Mouse (Mus musculus): Measurements from ENCODE around the gene Mndal. TPM values are rescaled to one million over a fixed set of nuclear protein-coding genes. Genes with fewer than 3 reads are reported as not detected.
"Not testable (repeated sequence)": the region's sequence is repeated elsewhere in the genome, so short reads cannot be mapped to it uniquely, and the experiment has no call there.

Mndal gene
- total RNA-seq (2015; ENCODE audit: low replicate concordance), result 54.8 and 103 TPM in 2 replicates
- total RNA-seq (2017; ENCODE audit: low replicate concordance), result 12.8 and 34.0 TPM in 2 replicates

GRCm38 (mm10) chr1:173941924-173942779 is at the start of gene Mndal, which contains the start of gene Ifi203:
Gene Mndal (minus strand): TSS chr1:173942491.
Gene Ifi203 (minus strand): TSS chr1:173942672.
- not testable (repeated sequence) for ATAC-seq (replicated peaks; ENCODE audit: low FRiP score, poor library complexity, severe bottlenecking)

GRCm38 (mm10) chr1:173982694-173983305 is 40.5 kb upstream of the Mndal start, which contains the start of gene Ifi202b:
Gene Ifi202b (minus strand): TSS chr1:173982744.
- 0 out of 2 replicates have a peak, but pooled peaks have one; percentile 20 for ATAC-seq (replicated peaks; ENCODE audit: low FRiP score, poor library complexity, severe bottlenecking)

- ATAC-seq (replicated peaks; ENCODE audit: low FRiP score, poor library complexity, severe bottlenecking), result not testable (repeated sequence)
Measured at GRCm38 (mm10) chr1:173981038-173981437, 38.7 kb upstream of the Mndal start.

- ATAC-seq (replicated peaks; ENCODE audit: low FRiP score, poor library complexity, severe bottlenecking), result no peak
Measured at GRCm38 (mm10) chr1:173977622-173978021, 35.3 kb upstream of the Mndal start.

- no peak for ATAC-seq (replicated peaks; ENCODE audit: low FRiP score, poor library complexity, severe bottlenecking)
Measured at GRCm38 (mm10) chr1:173973111-173973510, 30.8 kb upstream of the Mndal start.

GRCm38 (mm10) chr1:173961491-173961890 is 19.2 kb upstream of the Mndal start:
- ATAC-seq (replicated peaks; ENCODE audit: low FRiP score, poor library complexity, severe bottlenecking), result not testable (repeated sequence)

GRCm38 (mm10) chr1:173959998-173960397 is 17.7 kb upstream of the Mndal start:
- ATAC-seq (replicated peaks; ENCODE audit: low FRiP score, poor library complexity, severe bottlenecking), result not testable (repeated sequence)

- not testable (repeated sequence) for ATAC-seq (replicated peaks; ENCODE audit: low FRiP score, poor library complexity, severe bottlenecking)
Measured at GRCm38 (mm10) chr1:173955839-173956527, 13.7 kb upstream of the Mndal start.

GRCm38 (mm10) chr1:173955071-173955796 is 12.9 kb upstream of the Mndal start:
- ATAC-seq (replicated peaks; ENCODE audit: low FRiP score, poor library complexity, severe bottlenecking), result no peak

- ATAC-seq (replicated peaks; ENCODE audit: low FRiP score, poor library complexity, severe bottlenecking), result no peak
Measured at GRCm38 (mm10) chr1:173953563-173953962, 11.3 kb upstream of the Mndal start.

GRCm38 (mm10) chr1:173949044-173949443 is 6.8 kb upstream of the Mndal start:
- not testable (repeated sequence) for ATAC-seq (replicated peaks; ENCODE audit: low FRiP score, poor library complexity, severe bottlenecking)

GRCm38 (mm10) chr1:173942780-173943066 is 432 bp upstream of the Mndal start:
- not testable (repeated sequence) for ATAC-seq (replicated peaks; ENCODE audit: low FRiP score, poor library complexity, severe bottlenecking)

- ATAC-seq (replicated peaks; ENCODE audit: low FRiP score, poor library complexity, severe bottlenecking), result not testable (repeated sequence)
Measured at GRCm38 (mm10) chr1:173941522-173941921, 769 bp downstream of the Mndal start.

- ATAC-seq (replicated peaks; ENCODE audit: low FRiP score, poor library complexity, severe bottlenecking), result not testable (repeated sequence)
Measured at GRCm38 (mm10) chr1:173919279-173919678, 23.0 kb downstream of the Mndal start.

GRCm38 (mm10) chr1:173914559-173914958 is 27.7 kb downstream of the Mndal start:
- no peak for ATAC-seq (replicated peaks; ENCODE audit: low FRiP score, poor library complexity, severe bottlenecking)

GRCm38 (mm10) chr1:173913256-173913791 is 29.0 kb downstream of the Mndal start:
- not testable (repeated sequence) for ATAC-seq (replicated peaks; ENCODE audit: low FRiP score, poor library complexity, severe bottlenecking)

GRCm38 (mm10) chr1:173912548-173913255 is 29.6 kb downstream of the Mndal start, which contains the start of gene Ifi211:
Gene Ifi211 (minus strand): TSS chr1:173913046.
- not testable (repeated sequence) for ATAC-seq (replicated peaks; ENCODE audit: low FRiP score, poor library complexity, severe bottlenecking)

- ATAC-seq (replicated peaks; ENCODE audit: low FRiP score, poor library complexity, severe bottlenecking), result no peak
Measured at GRCm38 (mm10) chr1:173911808-173912464, 30.4 kb downstream of the Mndal start.
